Mouse (Mus musculus): ENCODE measurements around the gene Slc25a24. TPM values are rescaled to one million over a fixed set of nuclear protein-coding genes. Genes with fewer than 3 reads are reported as not detected.

Slc25a24 gene
- polyA plus RNA-seq, 1 experiment from 2014 or later = 30.0 TPM

DNA sequence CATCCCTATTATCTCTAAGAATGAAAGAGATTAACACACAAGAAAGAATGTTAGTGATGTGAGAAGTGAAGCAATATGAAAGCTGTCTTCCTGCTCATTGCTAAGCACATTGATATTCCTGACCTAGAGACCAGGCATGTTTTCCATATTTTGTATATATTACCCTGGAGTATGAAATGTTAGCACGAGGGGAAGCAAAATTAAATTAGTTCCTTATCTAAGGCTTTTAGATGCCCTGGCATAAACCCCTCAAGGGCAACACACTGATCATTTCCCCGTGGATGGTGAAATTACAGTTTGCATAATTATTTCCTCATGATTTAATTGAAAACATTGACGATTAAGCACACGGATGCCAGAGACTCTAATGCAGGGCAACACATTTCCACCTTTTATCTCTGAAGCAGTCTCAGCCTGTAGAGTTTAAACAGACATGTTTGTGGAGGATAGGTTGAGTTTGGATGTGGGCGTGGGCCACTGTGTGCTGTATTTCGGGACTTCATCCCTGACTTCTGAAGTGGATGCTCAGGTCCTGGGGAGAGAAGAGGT is 56.7 kb downstream of the Slc25a24 start:
- Histone ChIP-seq H3K9me3 (replicated peaks) (no peaks in the 10 kb centered on the region), H3K27me3 (ENCODE audit: low read depth, poor library complexity, severe bottlenecking) (no peaks in the 10 kb centered on the region), H3K36me3 (no peaks in the 10 kb centered on the region), H3K4me3 (no peak overlapping the region), H3K27ac (replicated peaks) (no peak overlapping the region), H3K4me1 (no peaks in the 10 kb centered on the region)
- WGBS = 84% methylated on average over 6 of the region's 6 CpGs
- no peak for DNase-seq (ENCODE audit: low spot score)

DNA sequence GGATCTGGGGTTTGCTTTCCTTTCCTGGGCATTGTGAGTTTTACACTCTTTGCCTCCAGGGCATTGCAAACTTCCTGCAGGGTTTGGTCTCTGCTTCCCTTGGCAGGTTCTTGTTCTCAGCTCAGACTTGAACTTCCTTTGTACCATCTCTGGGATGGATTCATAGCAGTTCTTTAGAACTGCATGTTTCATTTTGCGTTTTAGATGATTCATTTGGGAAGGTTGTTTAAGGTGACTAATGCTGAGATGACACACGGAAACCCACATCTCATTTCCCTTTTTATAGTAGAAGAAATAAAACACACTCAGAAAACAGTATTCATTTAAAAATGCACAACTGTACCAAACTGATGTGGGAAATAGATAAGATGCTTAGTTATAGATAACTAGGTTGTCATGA is 73.2 kb downstream of the Slc25a24 start:
- Histone ChIP-seq H3K27me3 (ENCODE audit: low read depth, poor library complexity, severe bottlenecking) (no peaks in the 10 kb centered on the region), H3K4me3 (no peak overlapping the region), H3K4me1 (no peaks in the 10 kb centered on the region), H3K27ac (replicated peaks) (no peak overlapping the region), H3K36me3 (no peaks in the 10 kb centered on the region), H3K9me3 (replicated peaks) (no peaks in the 10 kb centered on the region)
- DNase-seq (ENCODE audit: low spot score) = no peak
- 89% methylated on average over 2 of the region's 2 CpGs for WGBS

DNA sequence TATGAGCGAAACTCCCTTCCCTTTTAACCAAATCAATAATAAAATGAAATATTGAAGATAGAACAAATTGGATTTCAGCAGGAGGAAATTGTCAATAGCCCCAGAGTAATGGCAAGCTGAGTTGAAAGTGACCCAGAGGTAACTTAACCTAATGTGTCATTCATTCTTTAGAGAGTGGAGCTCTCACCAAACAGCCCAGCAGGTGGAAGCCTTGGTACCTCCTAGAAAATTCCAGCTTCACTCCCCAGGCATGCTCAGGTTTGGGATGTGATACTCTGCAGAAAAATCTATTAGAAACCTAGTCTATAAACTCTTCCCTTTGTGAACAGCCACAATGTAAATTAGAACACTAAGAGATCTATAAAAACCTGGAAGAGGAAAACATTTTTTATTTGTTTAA is 76.3 kb downstream of the Slc25a24 start:
- no peak overlapping the region for H3K4me3 ChIP-seq
- H3K36me3 ChIP-seq = no peaks in the 10 kb centered on the region
- no peak overlapping the region for H3K27ac ChIP-seq (replicated peaks)
- H3K9me3 ChIP-seq (replicated peaks) = no peaks in the 10 kb centered on the region
- no peaks in the 10 kb centered on the region for H3K4me1 ChIP-seq
- no peaks in the 10 kb centered on the region for H3K27me3 ChIP-seq (ENCODE audit: low read depth, poor library complexity, severe bottlenecking)
- no peak for DNase-seq (ENCODE audit: low spot score)
- 92% methylated on average over 1 of the region's 1 CpGs for WGBS

DNA sequence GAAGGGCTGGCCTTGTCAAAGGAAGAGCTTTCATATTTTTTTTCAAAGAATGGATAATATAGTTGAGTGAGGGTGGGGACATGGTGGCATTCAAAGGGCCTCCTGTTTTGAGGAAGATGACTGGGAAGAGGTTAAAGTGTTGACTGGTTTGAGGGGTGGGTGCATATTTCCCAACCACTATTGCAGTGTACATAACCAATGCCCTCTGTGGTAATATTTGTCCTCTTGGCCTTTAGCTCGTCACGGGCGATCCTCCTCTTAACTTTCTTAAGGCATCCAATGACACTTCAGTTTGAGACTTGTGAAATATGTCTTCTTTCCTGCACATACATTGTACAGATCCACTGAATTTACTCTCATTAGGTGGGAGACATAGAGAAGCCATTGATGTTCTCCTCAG is 89.4 kb downstream of the Slc25a24 start:
- Histone ChIP-seq H3K27me3 (ENCODE audit: low read depth, poor library complexity, severe bottlenecking) (no peaks in the 10 kb centered on the region), H3K27ac (replicated peaks) (no peak overlapping the region), H3K36me3 (no peaks in the 10 kb centered on the region), H3K4me3 (no peak overlapping the region), H3K9me3 (replicated peaks) (no peaks in the 10 kb centered on the region), H3K4me1 (no peaks in the 10 kb centered on the region)
- 94% methylated on average over 3 of the region's 3 CpGs for WGBS
- no peak for DNase-seq (ENCODE audit: low spot score)

DNA sequence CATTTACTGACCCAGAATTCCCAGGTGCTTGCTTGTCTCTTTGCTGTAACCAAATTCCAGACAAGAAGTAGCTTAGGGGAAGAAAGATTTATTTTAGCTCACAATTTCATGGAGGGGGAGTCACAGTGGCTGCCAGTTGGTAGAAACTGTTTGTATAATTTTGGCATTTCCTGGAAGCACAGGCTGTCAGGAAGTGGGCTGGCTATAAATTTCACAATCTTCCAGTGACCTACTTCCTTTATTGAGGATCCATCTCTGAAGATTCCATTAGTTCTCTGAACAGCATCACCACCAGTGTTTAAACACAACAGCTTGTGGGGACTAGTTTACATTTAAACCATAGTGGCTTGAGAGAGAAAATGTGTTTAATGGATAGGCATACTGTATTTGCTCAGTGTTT is 93.4 kb downstream of the Slc25a24 start:
- DNase-seq (ENCODE audit: low spot score) = no peak
- Histone ChIP-seq H3K27me3 (ENCODE audit: low read depth, poor library complexity, severe bottlenecking) (no peaks in the 10 kb centered on the region), H3K4me3 (no peak overlapping the region), H3K9me3 (replicated peaks) (no peaks in the 10 kb centered on the region), H3K27ac (replicated peaks) (no peak overlapping the region), H3K4me1 (no peaks in the 10 kb centered on the region), H3K36me3 (no peaks in the 10 kb centered on the region)

Other genes starting within 250 kb of the Slc25a24 start
- 0.06 TPM in 1 of 2 replicates, not detected in the other for gene Fndc7, start 233.1 kb upstream of the Slc25a24 start, polyA plus RNA-seq (2016; fragmentation: Nextera tagmentation; extraction: Ambion mirVana)
- gene Prpf38b, start 211.4 kb upstream of the Slc25a24 start, polyA plus RNA-seq (2016; fragmentation: Nextera tagmentation; extraction: Ambion mirVana) = 67.2 and 68.3 TPM in 2 replicates
- 0.62 and 0.67 TPM in 2 replicates for gene Henmt1, start 183.3 kb upstream of the Slc25a24 start, polyA plus RNA-seq (2016; fragmentation: Nextera tagmentation; extraction: Ambion mirVana)
- not detected in 2 replicates for gene Gm9857, start 182.7 kb upstream of the Slc25a24 start, polyA plus RNA-seq (2016; fragmentation: Nextera tagmentation; extraction: Ambion mirVana)
- 4.2 and 5.3 TPM in 2 replicates for gene Fam102b, start 95.5 kb upstream of the Slc25a24 start, polyA plus RNA-seq (2016; fragmentation: Nextera tagmentation; extraction: Ambion mirVana)
- gene Slc25a54, start 42.7 kb upstream of the Slc25a24 start, polyA plus RNA-seq (2016; fragmentation: Nextera tagmentation; extraction: Ambion mirVana) = not detected in 2 replicates
- 7.6 and 8.4 TPM in 2 replicates for gene Vav3, start 217.5 kb downstream of the Slc25a24 start, polyA plus RNA-seq (2016; fragmentation: Nextera tagmentation; extraction: Ambion mirVana)

Measured in midbrain, embryonic 10.5 days (tissue).